Mouse (Mus musculus): Measurements from ENCODE around the gene Gm3012.

Gene Gm3012

DNA sequence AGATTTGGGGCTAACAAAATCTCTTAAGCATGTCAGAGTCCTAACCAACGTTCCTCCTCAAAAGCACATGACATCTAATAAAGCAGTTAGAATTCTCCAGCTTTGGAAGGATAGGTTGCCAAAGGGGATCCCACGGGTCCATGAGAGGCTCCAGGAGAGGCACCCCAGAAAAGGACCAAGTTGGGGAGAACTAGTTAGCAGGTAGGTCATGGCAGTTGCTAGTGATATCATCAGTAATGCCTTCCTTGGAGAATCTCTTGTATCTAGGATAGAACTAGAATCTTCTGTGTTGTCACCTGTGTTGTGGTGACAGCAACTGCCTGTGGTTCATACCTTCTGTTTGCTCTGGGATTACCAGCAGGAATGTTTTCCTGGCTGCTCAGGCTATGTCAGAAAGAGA lies at the start of gene Gm3012:
TSS of gene Gm3012 (plus strand) at position 301 of the 400 bp plus-strand sequence.
- no CpG with 5 or more reads among the region's 2 CpGs for WGBS

DNA sequence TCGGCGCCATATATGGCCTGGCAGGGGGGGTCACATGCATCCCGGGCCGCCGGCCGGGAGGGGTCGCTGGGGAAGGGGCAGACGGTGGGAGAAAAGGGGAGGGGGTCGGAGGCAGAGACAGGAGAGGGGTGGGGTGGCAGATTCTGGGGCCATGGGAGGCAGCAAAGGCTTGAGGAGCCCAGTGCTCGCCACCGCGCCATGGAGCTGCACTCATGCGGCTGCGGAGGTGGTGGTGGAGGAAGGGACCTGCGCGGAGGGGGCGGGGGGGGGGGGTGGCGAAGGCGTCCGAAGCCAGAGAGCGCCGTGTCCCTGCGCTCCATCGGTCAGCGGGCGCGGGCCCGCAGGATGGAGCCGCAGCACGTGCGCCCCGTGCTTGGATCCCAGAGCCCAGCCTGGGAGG lies 17.4 kb downstream of the Gm3012 start, which contains the start of gene Gm3020:
TSS of gene Gm3020 (plus strand) at position 301 of the 400 bp plus-strand sequence.
- no CpG with 5 or more reads among the region's 32 CpGs for WGBS

- WGBS: no CpG with 5 or more reads among the region's 3 CpGs
Observed at GRCm38 (mm10) chr14:3688483-3688882, 54.2 kb downstream of the Gm3012 start, which contains the start of gene Gm3043. Gm3043 (plus strand) TSS chr14:3688783.
